Mouse (Mus musculus): ENCODE measurements around the gene Smc4. TPM values are rescaled to one million over a fixed set of nuclear protein-coding genes. Genes with fewer than 3 reads are reported as not detected.

Gene Smc4
- total RNA-seq, 2 experiments from 2014 or later: 7.6 to 9.0 TPM

DNA sequence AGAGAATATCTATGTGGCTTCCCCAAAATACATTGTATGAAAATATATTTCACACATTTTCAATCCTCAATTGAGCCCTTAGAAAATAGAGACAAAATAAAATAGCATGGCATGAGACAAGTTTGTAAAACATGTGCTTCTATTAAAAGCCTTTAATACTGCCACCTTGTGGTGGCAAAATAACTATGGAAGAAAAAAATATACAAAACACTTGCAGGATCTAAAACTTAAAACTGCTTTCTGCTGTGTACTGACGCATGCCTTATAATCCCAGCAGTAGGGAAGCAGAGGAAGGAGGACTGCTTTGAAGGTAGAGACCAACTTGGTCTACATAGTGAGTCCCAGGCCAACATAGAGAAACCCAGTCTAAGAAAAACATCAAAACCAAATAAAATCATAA is 59.5 kb downstream of the Smc4 start:
- intact Hi-C loops (cut with DNase I): no loop called here
- DNase-seq: no peak

Small RNAs within 50 kb of the gene (microRNA-seq; reads per million reads assigned to microRNA genes)
- gene Mir15b (460 to 1,040 reads per million in 2 experiments), gene Mir16-2 (311 to 317 reads per million in 2 experiments)

Other genes with a start within 250 kb of the Smc4 start
- not detected for gene 1110032F04Rik, start 135.2 kb upstream of the Smc4 start, total RNA-seq (2021)
- 1 to 10 TPM; 2.6 to 3.9 TPM for gene Ift80, start 168 bp upstream of the Smc4 start, total RNA-seq (2021)
- gene Trim59, start 40.0 kb downstream of the Smc4 start, total RNA-seq (2021): 1 to 10 TPM in 1 of 2 experiments, under 1 TPM in 1; 0.91 to 1.4 TPM
- 100 to 1,000 TPM; 103 to 111 TPM for gene Kpna4, start 122.4 kb downstream of the Smc4 start, total RNA-seq (2021)
- not detected for gene Arl14, start 217.7 kb downstream of the Smc4 start, total RNA-seq (2021)